Mouse (Mus musculus): ENCODE results near the gene Myl3.
A peak's percentile ranks its signal among the peaks of the same experiment; 100 is the strongest.

Gene Myl3

GRCm38 (mm10) chr9:110762763-110763162 is 21.1 kb downstream of the Myl3 start:
- DNase-seq (ENCODE audit: low spot score in 2 of 2): no peak

- DNase-seq (ENCODE audit: low spot score in 2 of 2): no peak
Measured at GRCm38 (mm10) chr9:110763405-110763804, 21.7 kb downstream of the Myl3 start.

- DNase-seq (ENCODE audit: low spot score in 2 of 2): no peak
Measured at GRCm38 (mm10) chr9:110772336-110772735, 30.7 kb downstream of the Myl3 start.

- no peak for DNase-seq (ENCODE audit: low spot score in 2 of 2)
Measured at GRCm38 (mm10) chr9:110774403-110775268, 33.0 kb downstream of the Myl3 start.

GRCm38 (mm10) chr9:110775269-110776022 is 33.8 kb downstream of the Myl3 start:
- no peak for DNase-seq (ENCODE audit: low spot score in 2 of 2)

- DNase-seq (ENCODE audit: low spot score in 2 of 2): no peak
Measured at GRCm38 (mm10) chr9:110778100-110778499, 36.4 kb downstream of the Myl3 start.

- DNase-seq (ENCODE audit: low spot score in 2 of 2): no peak
Measured at GRCm38 (mm10) chr9:110778559-110778958, 36.9 kb downstream of the Myl3 start.

- DNase-seq (ENCODE audit: low spot score in 2 of 2): no peak
Measured at GRCm38 (mm10) chr9:110779242-110779913, 37.7 kb downstream of the Myl3 start.

GRCm38 (mm10) chr9:110781256-110781721 is 39.6 kb downstream of the Myl3 start:
- peak; percentile 80 to 81 for DNase-seq (ENCODE audit: low spot score in 2 of 2)

- DNase-seq (ENCODE audit: low spot score in 2 of 2): peak; percentile 29 to 43
Measured at GRCm38 (mm10) chr9:110781731-110782130, 40.1 kb downstream of the Myl3 start.

- DNase-seq (ENCODE audit: low spot score in 2 of 2): no peak
Measured at GRCm38 (mm10) chr9:110783611-110784010, 42.0 kb downstream of the Myl3 start.

GRCm38 (mm10) chr9:110788169-110788568 is 46.5 kb downstream of the Myl3 start:
- DNase-seq (ENCODE audit: low spot score in 2 of 2): no peak

- no peak for DNase-seq (ENCODE audit: low spot score in 2 of 2)
Measured at GRCm38 (mm10) chr9:110790462-110790861, 48.8 kb downstream of the Myl3 start.

- no peak for DNase-seq (ENCODE audit: low spot score in 2 of 2)
Measured at GRCm38 (mm10) chr9:110797013-110797412, 55.4 kb downstream of the Myl3 start.

GRCm38 (mm10) chr9:110797866-110798265 is 56.2 kb downstream of the Myl3 start, which contains the start of gene Prss42:
TSS of gene Prss42 (plus strand) at chr9:110798166.
- DNase-seq (ENCODE audit: low spot score in 2 of 2): no peak

- no peak for DNase-seq (ENCODE audit: low spot score in 2 of 2)
Measured at GRCm38 (mm10) chr9:110800834-110801479, 59.3 kb downstream of the Myl3 start.

GRCm38 (mm10) chr9:110803294-110803693 is 61.6 kb downstream of the Myl3 start:
- DNase-seq (ENCODE audit: low spot score in 2 of 2): no peak

- no peak for DNase-seq (ENCODE audit: low spot score in 2 of 2)
Measured at GRCm38 (mm10) chr9:110810051-110810450, 68.4 kb downstream of the Myl3 start.

GRCm38 (mm10) chr9:110813789-110814188 is 72.1 kb downstream of the Myl3 start, which contains the start of gene Prss44:
TSS of gene Prss44 (plus strand) at chr9:110813994.
- no peak for DNase-seq (ENCODE audit: low spot score in 2 of 2)
